Mouse (Mus musculus) neural tube, embryonic 13.5 days (tissue): ENCODE measurements around the gene Mogat2. TPM values are rescaled to one million over a fixed set of nuclear protein-coding genes. Genes with fewer than 3 reads are reported as not detected.

Source experiments
- ATAC-seq: fragments of 200-750 bp; cut with Nextera tagmentation; 2 replicates; pipeline ENCODE4 v1.8.0; 2017; ENCODE audit warnings: low read depth, mild to moderate bottlenecking, moderate TSS enrichment, moderate library complexity
- H3K27ac ChIP-seq: fragments of 300-500 bp; sonication (generic); replicated peaks from 2 replicates; pipeline ENCODE4 v1.5.1; 2015; ENCODE audit warnings: moderate library complexity, mild to moderate bottlenecking, inconsistent platforms
- H3K27me3 ChIP-seq: fragments of 300-500 bp; sonication (generic); 2 replicates; pipeline ENCODE4 v1.6.1; 2015; ENCODE audit warnings: mild to moderate bottlenecking, inconsistent platforms
- H3K36me3 ChIP-seq: fragments of 300-500 bp; sonication (generic); 2 replicates; pipeline ENCODE4 v1.6.1; 2015; ENCODE audit warnings: mild to moderate bottlenecking, inconsistent platforms
- H3K4me1 ChIP-seq: fragments of 300-500 bp; sonication (generic); replicated peaks from 2 replicates; pipeline ENCODE4 v1.6.1; 2015; ENCODE audit warnings: inconsistent platforms
- H3K4me2 ChIP-seq: fragments of 300-500 bp; sonication (generic); 2 replicates; pipeline ENCODE4 v1.6.1; 2015; ENCODE audit warnings: inconsistent platforms, mild to moderate bottlenecking, moderate library complexity
- H3K4me3 ChIP-seq: fragments of 300-500 bp; sonication (generic); 2 replicates; pipeline ENCODE4 v1.5.1; 2015; ENCODE audit warnings: mild to moderate bottlenecking, inconsistent platforms
- H3K9ac ChIP-seq: fragments of 300-500 bp; sonication (generic); 2 replicates; pipeline ENCODE4 v1.6.1; 2015; ENCODE audit warnings: moderate library complexity, mild to moderate bottlenecking, inconsistent platforms
- H3K9me3 ChIP-seq: fragments of 300-500 bp; sonication (generic); 2 replicates; pipeline ENCODE4 v1.6.1; 2016; ENCODE audit warnings: inconsistent platforms
- WGBS: fragments of 180-500 bp; shearing (Covaris S2); methylation state at CpG from one replicate; pipeline ENCODE4 v1.1.7; 2015; 5-methylcytosine and 5-hydroxymethylcytosine counted together
- polyA plus RNA-seq: library from polyadenylated mRNA; unstranded; fragments of >200 nt; fragmentation: Nextera tagmentation; extraction: Ambion mirVana; gene quantifications from 2 replicates; pipeline ENCODE4 v1.2.1, GENCODE M21; 2015

Mogat2 gene
- polyA plus RNA-seq, 1 experiment from 2014 or later, result 2.8 TPM

- no peaks in the 10 kb centered on the region for H3K9me3 ChIP-seq
- H3K27me3 ChIP-seq, result no peaks in the 10 kb centered on the region
- no peak overlapping the region for H3K4me3 ChIP-seq
- H3K9ac ChIP-seq, result no peak overlapping the region
- H3K4me2 ChIP-seq, result no peak overlapping the region
- no peaks in the 10 kb centered on the region for H3K36me3 ChIP-seq
- 68% methylated on average over 10 of the region's 10 CpGs for WGBS
- no peak overlapping the region for H3K27ac ChIP-seq
- no peaks in the 10 kb centered on the region for H3K4me1 ChIP-seq
- ATAC-seq, result no peak
Observed at GRCm38 (mm10) chr7:99171730-99172463, 66.5 kb downstream of the Mogat2 start.

- no peak for ATAC-seq
- Histone ChIP-seq H3K27ac (no peak overlapping the region), H3K4me1 (no peaks in the 10 kb centered on the region), H3K9ac (no peak overlapping the region), H3K36me3 (no peaks in the 10 kb centered on the region), H3K27me3 (no peaks in the 10 kb centered on the region), H3K9me3 (no peaks in the 10 kb centered on the region), H3K4me3 (no peak overlapping the region), H3K4me2 (no peak overlapping the region)
- 92% methylated on average over 6 of the region's 6 CpGs for WGBS
Observed at GRCm38 (mm10) chr7:99170519-99170918, 67.9 kb downstream of the Mogat2 start.

- no peak overlapping the region for H3K9ac ChIP-seq
- no peaks in the 10 kb centered on the region for H3K9me3 ChIP-seq
- no peak overlapping the region for H3K27ac ChIP-seq
- no peaks in the 10 kb centered on the region for H3K27me3 ChIP-seq
- no peaks in the 10 kb centered on the region for H3K36me3 ChIP-seq
- 81% methylated on average over 9 of the region's 9 CpGs for WGBS
- ATAC-seq, result no peak
- H3K4me1 ChIP-seq, result no peaks in the 10 kb centered on the region
- H3K4me2 ChIP-seq, result no peak overlapping the region
- no peak overlapping the region for H3K4me3 ChIP-seq
Observed at GRCm38 (mm10) chr7:99169717-99170403, 68.6 kb downstream of the Mogat2 start.

Other genes with a start within 250 kb of the Mogat2 start
- gene Uvrag, start 97.5 kb downstream of the Mogat2 start, polyA plus RNA-seq, result 15.8 and 16.6 TPM in 2 replicates
- 14.2 and 15.7 TPM in 2 replicates for gene Dgat2, start 55.9 kb downstream of the Mogat2 start, polyA plus RNA-seq
- 105 and 111 TPM in 2 replicates for gene Map6, start 28.8 kb upstream of the Mogat2 start, polyA plus RNA-seq
- 462 and 484 TPM in 2 replicates for gene Serpinh1, start 114.6 kb upstream of the Mogat2 start, polyA plus RNA-seq
- 53.0 and 59.8 TPM in 2 replicates for gene Gdpd5, start 142.8 kb upstream of the Mogat2 start, polyA plus RNA-seq
- 13.4 and 16.9 TPM in 2 replicates for gene Klhl35, start 227.4 kb upstream of the Mogat2 start, polyA plus RNA-seq
- gene Rps3, start 245.1 kb upstream of the Mogat2 start, polyA plus RNA-seq, result 514 and 540 TPM in 2 replicates